Mouse (Mus musculus) heart, adult 2 months (tissue): ENCODE data around the gene Zfp984. TPM values are rescaled to one million over a fixed set of nuclear protein-coding genes. Genes with fewer than 3 reads are reported as not detected.
"Not testable (repeated sequence)": the region's sequence is repeated elsewhere in the genome, so short reads cannot be mapped to it uniquely, and the experiment has no call there.

Experiments
- DNase-seq, 2 experiments: peaks; one replicate each; pipeline ENCODE4 v3.0.0; 2021
- H3K27ac ChIP-seq: fragments of 200-600 bp; 2 replicates; pipeline ENCODE4 v1.8.1; 2022
- H3K27me3 ChIP-seq: fragments of 200-500 bp; 2 replicates; pipeline ENCODE4 v1.6.1; 2012; ENCODE audit warnings: mild to moderate bottlenecking, low read length, inconsistent platforms, mixed read lengths; ENCODE audit not compliant: control insufficient read depth, insufficient read depth
- H3K36me3 ChIP-seq: fragments of 200-500 bp; 2 replicates; pipeline ENCODE4 v1.6.1; 2012; ENCODE audit warnings: low read length, inconsistent platforms; ENCODE audit not compliant: control insufficient read depth, insufficient read depth
- H3K4me1 ChIP-seq: fragments of 200-500 bp; 2 replicates; pipeline ENCODE4 v1.6.1; 2011; ENCODE audit warnings: low read length; ENCODE audit not compliant: control insufficient read depth, insufficient read depth
- H3K4me3 ChIP-seq: fragments of 200-600 bp; 2 replicates; pipeline ENCODE4 v1.8.1; 2022
- H3K79me2 ChIP-seq: fragments of 200-500 bp; replicated peaks from 2 replicates; pipeline ENCODE4 v1.6.1; 2012; ENCODE audit warnings: mild to moderate bottlenecking, inconsistent platforms, low read length, moderate library complexity, mixed read lengths; ENCODE audit not compliant: control insufficient read depth, insufficient read depth
- H3K9ac ChIP-seq: fragments of 200-500 bp; 2 replicates; pipeline ENCODE4 v1.6.1; 2012; ENCODE audit warnings: low read depth, mild to moderate bottlenecking, control low read depth, inconsistent platforms, low read length, mixed read lengths
- CTCF ChIP-seq: fragments of 200-600 bp; IDR thresholded peaks from 2 replicates; pipeline ENCODE4 v1.8.1; 2022; ENCODE audit warnings: antibody characterized with exemption, mild to moderate bottlenecking, moderate library complexity
- EP300 ChIP-seq: fragments of 200-500 bp; IDR thresholded peaks from 2 replicates; pipeline ENCODE4 v1.6.1; 2011; ENCODE audit warnings: low read depth, low read length, control low read depth; ENCODE audit not compliant: insufficient read depth
- POLR2A ChIP-seq: fragments of 200-500 bp; IDR thresholded peaks from 2 replicates; pipeline ENCODE4 v1.6.1; 2011; ENCODE audit warnings: mild to moderate bottlenecking, low read depth, low read length, control low read depth; ENCODE audit not compliant: insufficient read depth
- WGBS: fragments of 180-500 bp; shearing (Covaris S2); methylation state at CpG from one replicate; pipeline ENCODE4 v1.1.7; 2018; 5-methylcytosine and 5-hydroxymethylcytosine counted together
- intact Hi-C: fragments of 180-260 bp; cut with DNase I; formaldehyde crosslinking; loops from one replicate; pipeline ENCODE4 v1.15.1; 2025
- polyA plus RNA-seq: library from polyadenylated mRNA; depleted of rRNA; stranded (reverse); fragments of >200 nt; gene quantifications from 2 replicates; pipeline ENCODE4 v1.2.3, GENCODE M21; 2012
- total RNA-seq, 2 experiments: library from RNA; stranded (reverse); gene quantifications; 2 replicates each; pipeline ENCODE4 v1.2.3; 2021

The Zfp984 gene
- total and polyA plus RNA-seq, 3 experiments = 0.31 to 2.6 (median 2.5) TPM

DNA sequence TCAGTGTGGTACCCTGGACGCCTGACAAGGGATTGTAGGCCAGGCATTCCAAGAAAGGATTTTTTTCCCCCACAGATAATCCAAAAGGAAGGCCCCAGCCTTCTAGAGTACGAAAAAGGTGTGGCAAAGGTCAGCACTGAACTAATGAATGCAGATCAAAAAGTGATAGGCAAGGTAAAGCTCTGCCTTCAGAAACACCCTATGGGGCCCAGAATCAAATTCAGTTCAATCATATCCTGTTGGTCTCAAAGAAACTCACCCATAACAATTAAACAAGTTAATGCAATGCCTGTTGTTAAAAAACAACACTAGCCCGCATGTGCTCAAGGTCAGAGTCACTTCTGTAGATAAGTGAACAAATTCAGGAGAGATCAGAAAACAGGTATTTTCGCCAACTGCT is 14.8 kb upstream of the Zfp984 start:
- Histone ChIP-seq H3K4me1 (no peaks in the 10 kb centered on the region), H3K27me3 (no peaks in the 10 kb centered on the region), H3K36me3 (peaks cover 2% of the 10 kb centered on the region), H3K9ac (no peak overlapping the region), H3K27ac (no peak overlapping the region), H3K79me2 (no peaks in the 10 kb centered on the region), H3K4me3 (no peak overlapping the region)
- 96% methylated on average over 4 of the region's 4 CpGs for WGBS
- no peak for TF ChIP-seq POLR2A
- no peak for TF ChIP-seq CTCF
- TF ChIP-seq EP300 = no peak
- no peak for DNase-seq
- intact Hi-C loops = no loop called here

GRCm38 (mm10) chr4:147821414-147821813 is 11.8 kb upstream of the Zfp984 start:
- H3K79me2 ChIP-seq, DNase-seq, H3K36me3 ChIP-seq, H3K4me1 ChIP-seq, H3K9ac ChIP-seq, H3K27me3 ChIP-seq, H3K27ac ChIP-seq, intact Hi-C loops, H3K4me3 ChIP-seq: not testable (repeated sequence)
- 84% methylated on average over 3 of the region's 3 CpGs for WGBS

- not testable (repeated sequence) for H3K79me2 ChIP-seq, H3K27ac ChIP-seq, H3K4me3 ChIP-seq, H3K36me3 ChIP-seq, H3K4me1 ChIP-seq, H3K27me3 ChIP-seq, H3K9ac ChIP-seq, DNase-seq
- 78% methylated on average over 7 of the region's 7 CpGs for WGBS
- intact Hi-C loops = loop anchor here (10.0 kb wide), 1 partner anchor 255 kb away; no protein-coding TSS in a partner anchor
These were observed 10.1 kb upstream of the Zfp984 start for GRCm38 (mm10) chr4:147819659-147820058.

- H3K9ac ChIP-seq = no peak overlapping the region
- WGBS = 43% methylated on average over 2 of the region's 2 CpGs
- H3K4me3 ChIP-seq = no peak overlapping the region
- H3K27me3 ChIP-seq = no peaks in the 10 kb centered on the region
- intact Hi-C loops = loop anchor here (5.0 to 10.0 kb wide), 3 partner anchors 33 to 250 kb away; partner anchors contain the start of gene Zfp933
- H3K36me3 ChIP-seq = no peaks in the 10 kb centered on the region
- H3K27ac ChIP-seq = no peak overlapping the region
- no peaks in the 10 kb centered on the region for H3K79me2 ChIP-seq
- no peaks in the 10 kb centered on the region for H3K4me1 ChIP-seq
- no peak for TF ChIP-seq EP300
- TF ChIP-seq CTCF = peak; percentile 84
- DNase-seq = no peak
These were observed 5.1 kb upstream of the Zfp984 start for GRCm38 (mm10) chr4:147814592-147815167.

GRCm38 (mm10) chr4:147813249-147813765 is 3.7 kb upstream of the Zfp984 start:
- no peaks in the 10 kb centered on the region for H3K4me1 ChIP-seq
- TF ChIP-seq CTCF = no peak
- TF ChIP-seq EP300 = no peak
- TF ChIP-seq POLR2A = no peak
- no peak overlapping the region for H3K9ac ChIP-seq
- H3K27ac ChIP-seq = no peak overlapping the region
- WGBS = 31% methylated on average over 5 of the region's 5 CpGs
- intact Hi-C loops = loop anchor here (5.0 to 10.0 kb wide), 3 partner anchors 34 to 249 kb away; partner anchors contain the start of gene Zfp933
- H3K4me3 ChIP-seq = no peak overlapping the region
- no peak for DNase-seq
- no peaks in the 10 kb centered on the region for H3K27me3 ChIP-seq
- H3K36me3 ChIP-seq = no peaks in the 10 kb centered on the region
- H3K79me2 ChIP-seq = no peaks in the 10 kb centered on the region

- intact Hi-C loops = loop anchor here (5.0 to 10.0 kb wide), 3 partner anchors 37 to 245 kb away; partner anchors contain the start of gene Zfp933
- not testable (repeated sequence) for DNase-seq, H3K79me2 ChIP-seq, H3K9ac ChIP-seq, H3K27me3 ChIP-seq, H3K36me3 ChIP-seq, H3K4me1 ChIP-seq
- 0 out of 2 replicates have a peak, but pooled peaks have one; percentile 2 for TF ChIP-seq POLR2A
- Histone ChIP-seq H3K27ac (peak overlapping the region; percentile 18; the same call in 1 of the 2 replicates), H3K4me3 (peak overlapping the region; percentile 32)
- WGBS = 33% methylated on average over 2 of the region's 2 CpGs
These were observed 347 bp upstream of the Zfp984 start for GRCm38 (mm10) chr4:147809966-147810304.

DNA sequence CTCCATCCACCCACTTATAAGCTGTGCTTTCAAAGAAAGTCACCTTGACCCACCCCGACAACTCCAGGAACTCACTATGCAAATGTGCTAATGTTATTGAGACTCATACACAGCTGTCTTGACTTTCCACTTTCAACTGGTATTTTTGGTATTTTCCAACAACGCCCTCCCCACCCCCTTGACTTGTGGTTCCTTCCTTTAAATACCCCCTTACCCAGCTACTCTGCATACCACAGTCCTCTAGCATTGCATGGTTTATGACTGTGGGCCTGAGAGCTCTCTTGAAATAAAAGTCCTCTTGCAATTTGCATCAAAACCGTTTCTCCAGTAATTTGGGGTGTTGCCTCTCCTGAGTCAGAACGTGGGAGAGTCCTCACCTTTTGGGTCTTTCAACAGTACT is 1.1 kb downstream of the Zfp984 start:
- H3K27ac ChIP-seq, H3K9ac ChIP-seq, H3K4me1 ChIP-seq, H3K4me3 ChIP-seq, H3K79me2 ChIP-seq, intact Hi-C loops, H3K36me3 ChIP-seq, H3K27me3 ChIP-seq, DNase-seq: not testable (repeated sequence)
- 61% methylated on average over 4 of the region's 4 CpGs for WGBS

- H3K4me1 ChIP-seq, intact Hi-C loops: not testable (repeated sequence)
These were observed 14.3 kb downstream of the Zfp984 start for GRCm38 (mm10) chr4:147795308-147795707.

DNA sequence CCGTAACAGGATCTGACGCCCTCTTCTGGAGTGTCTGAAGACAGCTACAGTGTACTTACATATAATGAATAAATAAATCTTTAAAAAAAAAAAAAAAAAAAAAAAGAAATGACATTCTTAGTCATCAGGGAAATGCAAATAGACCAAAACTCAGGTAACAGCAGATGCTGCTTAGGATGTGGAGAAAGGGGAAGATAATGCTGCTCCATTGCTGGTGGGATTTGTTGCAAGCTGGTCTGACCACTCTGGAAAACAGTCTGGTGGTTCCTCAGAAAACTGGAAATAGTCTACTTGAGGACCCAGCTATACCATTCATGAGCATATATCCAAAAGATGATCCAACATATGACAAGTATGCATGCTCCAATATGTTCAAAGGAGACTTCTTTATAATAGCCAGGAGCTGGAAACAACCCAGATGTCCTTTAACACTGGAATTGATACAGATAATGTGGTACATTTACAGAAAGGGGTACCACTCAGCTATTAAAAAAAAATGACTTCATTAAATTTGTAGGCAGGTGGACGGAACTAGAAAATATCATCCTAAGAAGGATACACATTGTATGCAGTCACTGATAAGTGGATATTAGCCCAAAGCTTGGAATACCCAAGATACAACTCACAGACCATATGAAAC is 15.4 kb downstream of the Zfp984 start:
- H3K4me1 ChIP-seq, H3K9ac ChIP-seq, H3K27me3 ChIP-seq, DNase-seq, H3K36me3 ChIP-seq, H3K79me2 ChIP-seq, H3K27ac ChIP-seq, intact Hi-C loops, H3K4me3 ChIP-seq: not testable (repeated sequence)
- WGBS = 97% methylated on average over 2 of the region's 3 CpGs

More at GRCm38 (mm10) chr4:147795308-147795707, 14.3 kb downstream of the Zfp984 start:
- H3K79me2 ChIP-seq, H3K36me3 ChIP-seq, H3K27ac ChIP-seq, H3K27me3 ChIP-seq, H3K9ac ChIP-seq, DNase-seq, H3K4me3 ChIP-seq: not testable (repeated sequence)
- 87% methylated on average over 1 of the region's 1 CpGs for WGBS
